Mouse (Mus musculus) hindbrain, embryonic 11.5 days (tissue): ENCODE data around the gene Rgs8. TPM values are rescaled to one million over a fixed set of nuclear protein-coding genes. Genes with fewer than 3 reads are reported as not detected.

Source experiments
- ATAC-seq: fragments of 200-750 bp; cut with Nextera tagmentation; 2 replicates; pipeline ENCODE4 v1.8.0; 2017; ENCODE audit warnings: mild to moderate bottlenecking, moderate TSS enrichment, moderate library complexity; ENCODE audit not compliant: low FRiP score
- DNase-seq: peaks from one replicate; pipeline ENCODE4 v3.0.0-alpha.2; 2015; ENCODE audit warnings: low spot score
- H3K27ac ChIP-seq: fragments of 300-500 bp; sonication (generic); 2 replicates; pipeline ENCODE4 v1.5.1; 2014; ENCODE audit warnings: mild to moderate bottlenecking, low read depth, low read length
- H3K27me3 ChIP-seq: fragments of 300-500 bp; sonication (generic); 2 replicates; pipeline ENCODE4 v1.6.1; 2014; ENCODE audit warnings: mild to moderate bottlenecking, low read length, moderate library complexity, mixed read lengths; ENCODE audit not compliant: control insufficient read depth, insufficient read depth
- H3K36me3 ChIP-seq: fragments of 300-500 bp; sonication (generic); 2 replicates; pipeline ENCODE4 v1.6.1; 2014; ENCODE audit warnings: mild to moderate bottlenecking, low read length, moderate library complexity, mixed read lengths; ENCODE audit not compliant: control insufficient read depth, insufficient read depth
- H3K4me1 ChIP-seq: fragments of 300-500 bp; sonication (generic); replicated peaks from 2 replicates; pipeline ENCODE4 v1.6.1; 2014; ENCODE audit warnings: low read length, mixed read lengths; ENCODE audit not compliant: control insufficient read depth, insufficient read depth
- H3K4me2 ChIP-seq: fragments of 300-500 bp; sonication (generic); replicated peaks from 2 replicates; pipeline ENCODE4 v1.6.1; 2014; ENCODE audit warnings: mild to moderate bottlenecking, low read depth, low read length
- H3K4me3 ChIP-seq: fragments of 300-500 bp; sonication (generic); 2 replicates; pipeline ENCODE4 v1.5.1; 2014; ENCODE audit warnings: low read depth, low read length
- H3K9ac ChIP-seq: fragments of 300-500 bp; sonication (generic); 2 replicates; pipeline ENCODE4 v1.6.1; 2014; ENCODE audit warnings: low read depth, low read length
- H3K9me3 ChIP-seq: fragments of 300-500 bp; sonication (generic); 2 replicates; pipeline ENCODE4 v1.6.1; 2016; ENCODE audit warnings: low read length; ENCODE audit not compliant: control insufficient read depth
- WGBS: fragments of 180-500 bp; shearing (Covaris S2); extraction: QIAGEN DNeasy Blood & Tissue Kit; methylation state at CpG from one replicate; pipeline ENCODE4 v1.1.7; 2014; 5-methylcytosine and 5-hydroxymethylcytosine counted together
- polyA plus RNA-seq: library from polyadenylated mRNA; unstranded; fragments of >200 nt; fragmentation: Nextera tagmentation; extraction: Ambion mirVana; gene quantifications from 2 replicates; pipeline ENCODE4 v1.2.1, GENCODE M21; 2014

Rgs8 gene
- polyA plus RNA-seq, 1 experiment from 2014 or later: 5.8 TPM

GRCm38 (mm10) chr1:153737101-153738085, 84.6 kb downstream of the Rgs8 start:
- H3K27ac ChIP-seq: peak overlapping the region; percentile 60
- H3K4me1 ChIP-seq: peaks cover 20% of the 10 kb centered on the region
- 38% methylated on average over 9 of the region's 9 CpGs for WGBS
- H3K4me2 ChIP-seq: no peak overlapping the region
- no peaks in the 10 kb centered on the region for H3K36me3 ChIP-seq
- no peak overlapping the region for H3K4me3 ChIP-seq
- H3K27me3 ChIP-seq: peaks cover 6% of the 10 kb centered on the region
- DNase-seq: peak; percentile 62
- ATAC-seq: peak; percentile 38; the same call in 1 of the 2 replicates
- no peak overlapping the region for H3K9ac ChIP-seq
- no peaks in the 10 kb centered on the region for H3K9me3 ChIP-seq

GRCm38 (mm10) chr1:153739437-153740015, 86.7 kb downstream of the Rgs8 start:
- no peak overlapping the region for H3K9ac ChIP-seq
- WGBS: 21% methylated on average over 13 of the region's 13 CpGs
- H3K36me3 ChIP-seq: no peaks in the 10 kb centered on the region
- peaks cover 13% of the 10 kb centered on the region for H3K4me1 ChIP-seq
- H3K4me3 ChIP-seq: peak overlapping the region; percentile 47
- peak overlapping the region; percentile 68 for H3K4me2 ChIP-seq
- H3K27ac ChIP-seq: no peak overlapping the region
- DNase-seq (peak; percentile 24), ATAC-seq (peak; percentile 20; the same call in 1 of the 2 replicates)
- H3K9me3 ChIP-seq: no peaks in the 10 kb centered on the region
- H3K27me3 ChIP-seq: peaks cover 6% of the 10 kb centered on the region

- H3K4me3 ChIP-seq: peak within 1 kb of the TSS; percentile 47
- ATAC-seq: peak; percentile 68
- H3K27me3 ChIP-seq: peaks cover 6% of the 10 kb centered on the region
- H3K4me2 ChIP-seq: peak within 1 kb of the TSS; percentile 68
- peaks cover 13% of the 10 kb centered on the region for H3K4me1 ChIP-seq
- peak within 1 kb of the TSS; percentile 58 for H3K9ac ChIP-seq
- DNase-seq: peak; percentile 90
- no peak within 1 kb of the TSS for H3K27ac ChIP-seq
- no peaks in the 10 kb centered on the region for H3K36me3 ChIP-seq
- 1% methylated on average over 28 of the region's 28 CpGs for WGBS
- H3K9me3 ChIP-seq: no peaks in the 10 kb centered on the region
Measured at GRCm38 (mm10) chr1:153740145-153740544, 87.3 kb downstream of the Rgs8 start, which contains the start of gene Rgs16. Rgs16 (plus strand) TSS chr1:153740349.

DNA sequence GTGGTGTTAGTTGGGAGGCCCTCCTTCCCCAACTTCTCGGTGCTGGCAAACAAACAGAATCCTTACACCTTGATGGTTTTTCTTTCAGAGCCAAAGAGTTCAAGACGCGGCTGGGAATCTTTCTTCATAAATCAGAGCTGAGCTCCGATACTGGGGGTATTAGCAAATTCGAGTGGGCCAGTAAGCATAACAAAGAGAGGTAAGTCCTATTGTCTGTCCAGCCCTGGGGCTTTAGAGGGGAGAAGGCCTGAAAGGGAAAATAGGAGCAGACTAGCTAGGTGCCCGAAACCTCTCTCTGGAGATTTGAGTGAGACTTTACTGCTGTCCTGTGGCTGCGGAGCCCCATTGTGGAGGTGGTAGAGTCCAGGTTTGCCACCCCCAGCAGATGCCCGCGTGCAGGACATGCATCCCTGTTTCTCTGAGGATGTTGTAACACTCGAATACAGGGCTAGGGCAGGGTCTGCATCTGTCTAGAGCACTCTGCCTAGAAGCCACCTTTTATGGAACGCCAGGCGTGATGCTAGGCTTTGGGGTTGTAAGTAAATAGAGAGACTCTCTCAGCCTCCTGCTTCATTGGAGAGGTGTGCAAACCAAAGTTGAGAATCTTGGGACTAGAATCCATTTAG, 88.1 kb downstream of the Rgs8 start:
- peak overlapping the region; percentile 47 for H3K4me3 ChIP-seq
- H3K36me3 ChIP-seq: no peaks in the 10 kb centered on the region
- H3K4me2 ChIP-seq: peak overlapping the region; percentile 68
- peak overlapping the region; percentile 58 for H3K9ac ChIP-seq
- DNase-seq (peak; percentile 41), ATAC-seq (no peak)
- 28% methylated on average over 12 of the region's 12 CpGs for WGBS
- peaks cover 6% of the 10 kb centered on the region for H3K27me3 ChIP-seq
- H3K9me3 ChIP-seq: no peaks in the 10 kb centered on the region
- H3K4me1 ChIP-seq: peaks cover 13% of the 10 kb centered on the region
- H3K27ac ChIP-seq: no peak overlapping the region

DNA sequence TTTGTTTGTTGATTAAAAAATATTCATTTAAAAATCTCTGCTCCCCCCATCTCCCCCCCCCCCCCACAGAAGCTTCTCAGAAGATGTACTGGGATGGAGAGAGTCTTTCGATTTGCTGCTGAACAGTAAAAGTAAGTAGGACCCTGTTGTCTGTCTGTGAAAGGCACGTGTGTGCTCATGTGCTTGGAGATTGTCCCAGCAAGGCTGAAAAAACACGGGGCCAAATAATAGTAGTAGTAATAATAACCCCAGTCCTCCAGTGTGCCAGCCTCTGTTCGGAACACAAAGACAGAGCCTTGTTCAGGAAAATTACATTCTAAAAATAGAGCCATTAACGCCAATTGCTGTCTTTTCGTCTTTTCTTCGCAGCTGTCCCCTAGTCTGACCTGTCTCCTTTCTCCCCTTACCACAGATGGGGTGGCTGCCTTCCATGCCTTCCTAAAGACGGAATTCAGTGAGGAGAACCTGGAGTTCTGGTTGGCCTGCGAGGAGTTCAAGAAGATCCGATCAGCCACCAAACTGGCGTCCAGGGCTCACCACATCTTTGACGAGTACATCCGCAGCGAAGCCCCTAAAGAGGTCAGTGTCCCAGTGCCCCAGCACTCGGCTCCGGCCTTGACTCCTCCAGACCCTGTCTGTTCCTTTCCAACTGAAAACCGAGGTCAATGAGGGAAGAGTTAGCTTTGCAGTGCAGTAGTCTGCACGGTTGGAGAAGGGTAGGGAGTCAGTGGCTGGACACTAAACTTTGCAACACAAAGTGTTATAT, 88.9 kb downstream of the Rgs8 start:
- H3K27ac ChIP-seq: no peak overlapping the region

DNA sequence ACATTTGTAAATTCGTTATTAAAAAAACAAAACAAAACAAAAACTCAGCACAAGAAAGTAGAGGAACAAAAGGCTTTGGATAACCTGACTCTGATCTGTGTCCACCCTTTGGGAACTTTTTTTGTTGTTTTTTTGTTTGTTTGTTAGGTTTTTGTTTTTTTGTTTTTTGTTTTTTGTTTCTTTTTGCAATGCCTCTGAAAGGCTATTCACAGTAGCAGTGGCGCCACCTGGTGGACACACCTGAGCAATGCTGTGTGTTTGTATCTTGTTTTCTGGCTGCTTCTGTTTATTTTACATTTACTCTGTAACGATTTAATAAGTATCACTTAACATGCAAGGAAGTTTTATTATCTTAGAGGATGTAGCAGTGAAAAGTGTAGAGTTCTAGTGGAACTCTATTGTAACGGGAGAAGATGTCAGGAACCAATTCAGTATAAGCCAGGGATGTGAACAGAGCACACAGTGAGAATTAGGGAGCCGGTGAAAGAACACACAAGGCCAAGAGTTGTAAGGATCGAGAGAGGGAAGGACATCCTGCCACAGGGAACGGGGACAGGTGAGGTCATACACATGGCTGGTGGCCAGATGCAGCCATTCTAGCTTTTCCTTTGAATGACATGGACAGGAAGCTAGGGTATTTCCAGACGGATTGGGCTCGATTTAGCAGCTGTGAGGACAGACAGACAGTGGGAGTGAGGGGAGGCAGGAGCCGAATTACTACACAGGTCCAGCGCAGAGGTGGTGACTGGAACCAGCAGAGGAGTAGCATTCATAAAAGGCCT, 89.7 kb downstream of the Rgs8 start:
- peaks cover 6% of the 10 kb centered on the region for H3K27me3 ChIP-seq
- 67% methylated on average over 11 of the region's 11 CpGs for WGBS
- no peaks in the 10 kb centered on the region for H3K36me3 ChIP-seq
- H3K4me3 ChIP-seq: no peak overlapping the region; the same call in 1 of the 2 replicates
- no peaks in the 10 kb centered on the region for H3K9me3 ChIP-seq
- H3K27ac ChIP-seq: no peak overlapping the region
- H3K4me2 ChIP-seq: peak overlapping the region; percentile 68
- H3K4me1 ChIP-seq: peaks cover 6% of the 10 kb centered on the region
- peak; percentile 86 for DNase-seq
- ATAC-seq: no peak
- peak overlapping the region; percentile 24; the same call in 1 of the 2 replicates for H3K9ac ChIP-seq

More for the DNA sequence above, 88.9 kb downstream of the Rgs8 start:
- Histone ChIP-seq H3K4me1 (peaks cover 13% of the 10 kb centered on the region), H3K4me2 (peak overlapping the region; percentile 68), H3K9ac (peak overlapping the region; percentile 34; the same call in 1 of the 2 replicates), H3K9me3 (no peaks in the 10 kb centered on the region), H3K27me3 (peaks cover 6% of the 10 kb centered on the region), H3K36me3 (no peaks in the 10 kb centered on the region), H3K4me3 (peak overlapping the region; percentile 47)
- peak; percentile 23 for DNase-seq
- ATAC-seq: no peak
- WGBS: 68% methylated on average over 18 of the region's 18 CpGs

DNA sequence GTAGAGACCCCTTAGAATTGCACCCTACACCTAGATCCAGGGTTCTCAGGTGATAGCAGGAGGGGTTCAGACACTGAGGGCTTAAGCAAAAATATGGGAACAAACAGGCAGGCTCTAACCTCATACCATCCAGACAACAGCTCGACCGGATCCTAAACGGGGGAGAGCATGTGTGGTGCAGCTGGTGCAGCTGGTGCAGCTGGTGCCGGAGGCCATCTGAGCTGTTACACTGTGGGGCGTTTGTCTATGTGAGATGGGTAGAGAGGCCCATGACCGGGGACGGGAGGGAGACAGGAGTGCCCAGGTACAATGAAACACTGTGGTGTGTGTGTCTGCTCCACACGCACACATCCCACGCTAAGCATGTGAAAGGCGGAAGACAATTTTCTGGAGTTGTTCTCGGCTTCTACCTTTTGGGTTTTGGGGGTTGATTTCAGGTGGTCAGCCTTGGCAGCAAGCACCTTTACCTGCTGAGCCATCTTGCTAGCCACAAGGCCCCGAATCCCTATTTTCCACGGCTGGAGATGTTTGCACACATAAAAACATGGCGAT, 93.4 kb downstream of the Rgs8 start:
- DNase-seq: peak; percentile 54

More for the DNA sequence above, 93.4 kb downstream of the Rgs8 start:
- Histone ChIP-seq H3K4me3 (no peak overlapping the region), H3K4me2 (no peak overlapping the region), H3K9me3 (no peaks in the 10 kb centered on the region), H3K9ac (0 out of 2 replicates have a peak overlapping the region, but pooled peaks have one; percentile 19), H3K4me1 (peaks cover 12% of the 10 kb centered on the region), H3K27ac (no peak overlapping the region), H3K36me3 (no peaks in the 10 kb centered on the region), H3K27me3 (no peaks in the 10 kb centered on the region)
- 68% methylated on average over 14 of the region's 14 CpGs for WGBS
- peak; percentile 43; the same call in 1 of the 2 replicates for ATAC-seq
